Mouse (Mus musculus) activated CD4-positive, CD25-positive, alpha-beta regulatory T cell, adult 4 months (primary cell): ENCODE data around the gene Tfcp2. TPM values are rescaled to one million over a fixed set of nuclear protein-coding genes. Genes with fewer than 3 reads are reported as not detected.
"Not testable (repeated sequence)": the region's sequence is repeated elsewhere in the genome, so short reads cannot be mapped to it uniquely, and the experiment has no call there.

Experiments
- ATAC-seq: one replicate; pipeline ENCODE4 v1.8.0; 2017
- polyA plus RNA-seq, 2 experiments: library from polyadenylated mRNA; unstranded; fragments of 100-300 nt; shearing (Covaris generic); gene quantifications; one replicate each; pipeline ENCODE4 v1.2.1; 2017

Tfcp2 gene
- polyA plus RNA-seq, 2 experiments from 2014 or later: 4.1 to 4.3 TPM

DNA sequence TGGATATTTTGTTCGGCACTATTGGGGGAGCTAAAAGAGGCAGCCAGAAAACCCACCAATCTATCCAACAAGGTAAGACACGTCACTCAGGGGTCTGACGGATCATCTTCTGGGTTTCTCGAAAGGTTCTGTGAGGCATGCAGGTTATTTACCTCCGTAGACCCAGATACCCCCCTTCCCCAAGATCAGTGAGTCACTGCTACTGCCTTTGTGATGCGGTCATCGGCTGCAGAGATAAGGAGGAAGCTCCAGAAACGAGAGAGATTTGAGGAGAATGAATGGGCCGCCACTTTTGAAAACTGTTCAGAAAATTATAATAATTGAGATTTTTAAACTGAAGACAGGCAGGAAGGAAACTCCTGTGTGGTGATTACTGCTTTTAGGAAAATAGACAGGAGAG, 4.6 kb upstream of the Tfcp2 start:
- ATAC-seq: no peak

- no peak for ATAC-seq
These were observed 4.2 kb upstream of the Tfcp2 start for GRCm38 (mm10) chr15:100555965-100556364.

- ATAC-seq: no peak
These were observed 1.5 kb downstream of the Tfcp2 start for GRCm38 (mm10) chr15:100550280-100550679.

- ATAC-seq: not testable (repeated sequence)
These were observed 8.2 kb downstream of the Tfcp2 start for GRCm38 (mm10) chr15:100543651-100544030.

DNA sequence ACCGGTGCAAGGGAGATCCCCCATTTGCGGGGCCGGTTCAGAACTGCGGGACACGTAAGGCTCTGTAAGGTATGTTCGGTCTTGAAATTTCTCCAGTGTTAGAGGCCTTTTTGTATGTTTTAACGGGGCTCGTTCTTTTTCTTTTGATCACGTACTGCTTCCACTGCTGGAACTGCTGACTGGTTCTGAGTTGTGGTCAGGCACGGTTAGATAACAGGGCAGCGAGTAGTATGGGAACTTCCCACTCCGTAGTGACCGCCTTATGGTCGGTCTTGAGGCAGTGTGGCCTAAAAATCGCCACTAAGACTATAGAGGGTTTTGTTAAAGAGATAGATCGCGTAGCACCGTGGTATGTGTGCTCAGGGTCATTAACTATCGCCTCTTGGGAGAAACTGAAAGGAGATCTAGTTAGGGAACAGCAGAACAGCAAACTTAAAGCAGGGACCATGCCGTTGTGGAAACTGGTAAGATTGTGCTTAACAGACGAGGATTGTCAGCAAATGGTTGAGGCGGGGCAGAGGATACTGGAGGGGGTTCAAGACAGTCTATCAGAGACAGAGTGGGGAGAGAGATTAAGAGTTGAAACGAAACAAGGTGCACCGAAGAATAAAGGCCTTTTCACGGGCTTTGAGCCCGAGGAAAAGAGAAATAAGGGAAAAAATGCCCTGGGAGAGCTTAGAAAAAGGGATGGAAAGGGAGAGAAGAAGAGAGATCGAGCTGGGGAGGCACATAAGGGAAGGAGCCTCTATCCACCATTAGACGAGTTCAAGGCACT, 8.7 kb downstream of the Tfcp2 start:
- ATAC-seq: not testable (repeated sequence)

DNA sequence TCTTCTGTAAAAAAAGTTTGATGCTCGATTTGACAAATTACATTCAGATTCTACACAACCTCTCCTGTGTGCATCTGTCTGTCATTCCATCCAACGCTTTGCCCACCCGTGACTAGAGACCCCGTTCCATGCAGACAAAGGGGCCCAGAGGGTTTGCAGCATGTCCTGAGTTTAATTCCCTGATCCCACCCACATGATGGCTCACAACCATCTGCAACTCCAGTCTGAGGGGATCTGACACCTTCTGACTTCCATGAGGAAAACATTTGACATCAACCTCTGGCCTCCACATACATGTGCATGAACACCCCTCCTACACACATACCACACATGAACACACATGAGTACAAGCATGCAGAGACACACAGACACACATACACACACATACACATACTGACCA, 10.4 kb downstream of the Tfcp2 start:
- ATAC-seq: no peak

- not testable (repeated sequence) for ATAC-seq
These were observed 10.8 kb downstream of the Tfcp2 start for GRCm38 (mm10) chr15:100541001-100541400.

DNA sequence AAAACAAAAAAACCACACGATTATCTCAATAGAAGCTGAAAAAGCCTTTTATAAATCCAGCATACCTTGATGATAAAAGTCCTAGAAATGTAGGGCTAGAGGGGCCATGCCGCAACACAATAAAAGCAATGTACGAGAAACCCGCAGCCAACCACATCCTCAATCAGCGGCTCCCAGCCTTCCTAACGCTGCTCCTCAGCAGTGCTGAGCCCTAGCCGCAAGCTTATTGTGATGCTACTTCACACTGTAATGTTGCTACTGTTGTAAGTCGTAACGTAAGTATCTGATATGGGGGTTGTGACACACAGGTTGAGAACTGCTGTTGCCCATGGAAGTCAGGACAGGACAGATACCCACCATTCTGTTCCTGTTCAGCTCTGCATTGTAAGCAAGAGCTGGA, 12.4 kb downstream of the Tfcp2 start:
- ATAC-seq: no peak

GRCm38 (mm10) chr15:100537913-100538312, 13.9 kb downstream of the Tfcp2 start:
- no peak for ATAC-seq

DNA sequence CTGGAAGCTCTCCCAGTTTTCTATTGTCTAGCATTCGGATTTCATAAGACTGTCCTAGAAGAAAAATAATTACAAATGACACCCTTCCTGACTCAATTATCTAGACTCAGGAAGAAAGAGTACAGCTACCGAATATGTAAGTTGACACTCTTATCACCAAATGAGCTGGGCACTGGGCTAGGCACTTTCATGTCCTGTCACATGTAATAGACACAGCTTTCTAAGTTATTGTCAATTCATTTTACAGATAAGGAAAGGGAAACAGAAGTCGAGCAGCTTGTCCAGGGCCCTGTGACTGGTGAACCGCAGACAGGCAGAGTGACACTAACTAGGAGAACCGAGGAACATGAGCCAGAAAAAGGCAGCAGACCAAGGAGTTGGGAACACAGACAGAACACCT, 23.9 kb downstream of the Tfcp2 start:
- ATAC-seq: no peak

- no peak for ATAC-seq
These were observed 26.4 kb downstream of the Tfcp2 start for GRCm38 (mm10) chr15:100525405-100525804.

- ATAC-seq: no peak
These were observed 31.5 kb downstream of the Tfcp2 start for GRCm38 (mm10) chr15:100520306-100520705.

DNA sequence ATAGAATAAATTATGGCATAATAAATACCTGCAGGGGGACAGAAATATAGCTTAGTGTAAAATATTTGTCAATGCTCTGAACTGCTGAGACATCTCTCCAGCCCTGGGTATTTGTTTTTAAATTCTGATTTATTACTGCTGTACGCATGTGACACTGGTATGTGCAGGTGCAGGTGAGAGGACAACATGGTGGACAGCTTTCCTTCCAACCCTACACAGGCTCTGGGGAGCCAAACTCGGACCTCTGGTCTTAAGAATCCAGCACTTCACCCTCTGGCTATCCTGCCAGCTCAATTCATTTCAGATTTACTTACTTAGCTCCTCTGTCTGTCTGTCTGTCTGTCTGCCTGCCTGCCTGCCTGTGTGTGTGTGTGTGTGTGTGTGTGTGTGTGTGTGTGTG, 36.7 kb downstream of the Tfcp2 start:
- no peak for ATAC-seq

GRCm38 (mm10) chr15:100513387-100513786, 38.4 kb downstream of the Tfcp2 start:
- no peak for ATAC-seq

- no peak for ATAC-seq
These were observed 41.7 kb downstream of the Tfcp2 start for GRCm38 (mm10) chr15:100510072-100510471.

GRCm38 (mm10) chr15:100508454-100509167, 43.2 kb downstream of the Tfcp2 start:
- no peak for ATAC-seq

DNA sequence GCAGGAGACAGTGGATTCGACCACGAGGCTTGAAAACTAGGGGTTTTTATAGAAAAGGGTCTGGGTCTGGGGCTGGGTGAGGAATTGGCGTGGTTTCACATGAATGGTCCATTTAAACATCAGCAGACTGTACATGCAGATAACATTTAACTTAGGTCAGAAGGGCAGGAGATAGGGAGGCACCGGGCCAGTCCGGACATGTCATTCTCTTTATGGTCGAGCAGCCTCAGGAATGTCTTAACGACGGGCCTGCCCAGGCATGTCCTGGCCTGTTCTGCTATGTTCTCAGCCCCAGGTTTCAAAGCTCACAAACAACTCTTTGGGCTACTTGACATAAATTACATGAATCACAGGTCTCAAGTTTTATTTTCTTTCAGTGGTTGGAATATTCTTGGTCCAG, 52.3 kb downstream of the Tfcp2 start:
- not testable (repeated sequence) for ATAC-seq

- peak; percentile 95 for ATAC-seq
These were observed 56.7 kb downstream of the Tfcp2 start, which contains the start of gene Csrnp2 for GRCm38 (mm10) chr15:100495102-100495501. TSS of gene Csrnp2 (minus strand) at chr15:100495488.

DNA sequence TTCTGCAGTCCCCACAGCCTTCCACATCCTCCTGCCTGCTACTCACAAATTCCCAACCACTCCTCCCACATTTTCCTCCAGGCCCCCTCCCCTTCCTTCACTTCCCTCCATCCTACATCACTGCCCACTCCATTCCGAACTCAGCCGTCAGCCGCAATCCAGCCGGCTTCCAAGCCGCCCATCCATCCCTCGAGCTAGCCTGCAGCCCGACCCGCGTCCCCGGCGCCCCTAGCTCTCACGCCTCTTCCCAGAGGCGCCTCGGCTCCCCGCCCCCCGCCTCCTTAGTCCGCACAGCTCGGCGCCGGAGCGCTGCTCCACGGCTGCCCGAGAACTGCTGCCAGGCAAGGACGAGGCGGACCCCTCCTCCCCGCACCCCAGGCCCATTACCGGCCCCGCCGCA, 57.2 kb downstream of the Tfcp2 start:
- peak; percentile 28 for ATAC-seq

DNA sequence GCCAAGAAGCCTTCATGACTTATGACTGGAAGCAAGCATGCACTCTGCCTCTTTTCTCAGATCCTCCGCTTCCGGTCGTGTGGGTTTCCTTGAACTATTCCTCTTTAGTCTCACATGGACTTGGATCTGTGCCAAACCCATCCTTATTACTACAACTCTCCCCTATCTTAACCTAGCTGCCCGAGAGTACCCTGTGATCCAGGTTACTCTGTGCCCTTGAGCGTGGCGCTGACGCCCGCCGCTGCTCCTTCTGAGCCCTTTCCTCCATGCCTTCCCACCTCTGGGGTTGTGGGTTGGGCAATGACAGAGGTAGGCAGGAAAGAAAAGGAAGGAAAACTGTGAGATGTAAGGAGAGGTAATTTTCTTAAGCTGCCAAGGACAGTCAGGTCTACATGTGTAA, 59.8 kb downstream of the Tfcp2 start:
- no peak for ATAC-seq

DNA sequence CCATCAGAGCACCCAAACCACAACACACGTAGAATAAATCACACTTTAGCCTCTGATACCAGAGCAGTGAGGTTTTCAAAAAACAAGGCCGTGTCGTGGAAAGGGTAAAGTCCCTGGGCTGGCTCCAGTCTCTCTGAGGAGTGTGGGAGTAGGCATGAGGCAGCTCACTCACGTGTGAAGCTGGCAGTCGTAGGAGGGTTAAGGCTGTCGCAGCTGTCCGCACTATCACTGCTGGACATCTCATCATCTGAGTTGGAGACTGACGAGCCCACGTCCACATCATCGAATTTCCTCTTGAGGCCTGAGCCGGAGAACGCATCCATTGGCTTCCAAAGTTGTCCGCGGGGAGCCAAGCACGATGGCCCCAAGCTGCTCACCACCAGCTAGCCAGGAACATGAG, 62.5 kb downstream of the Tfcp2 start:
- ATAC-seq: no peak

DNA sequence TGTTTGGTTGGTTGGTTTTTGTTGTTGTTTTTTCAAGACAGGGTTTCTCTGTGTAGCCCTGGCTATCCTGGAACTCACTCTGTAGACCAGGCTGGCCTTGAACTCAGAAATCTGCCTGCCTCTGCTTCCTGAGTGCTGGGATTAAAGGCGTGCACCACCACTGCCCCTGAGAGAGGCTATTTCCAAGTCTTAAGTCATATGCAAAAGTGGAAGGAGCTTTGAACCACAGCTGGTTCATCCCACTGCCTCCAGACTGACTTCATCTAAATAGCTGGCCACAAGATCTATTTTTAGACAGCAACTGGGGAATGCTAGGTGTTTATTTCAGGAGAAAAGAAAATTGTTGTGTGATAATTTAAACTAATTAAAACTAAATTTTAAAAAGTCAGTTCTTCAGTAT, 63.5 kb downstream of the Tfcp2 start:
- ATAC-seq: not testable (repeated sequence)

DNA sequence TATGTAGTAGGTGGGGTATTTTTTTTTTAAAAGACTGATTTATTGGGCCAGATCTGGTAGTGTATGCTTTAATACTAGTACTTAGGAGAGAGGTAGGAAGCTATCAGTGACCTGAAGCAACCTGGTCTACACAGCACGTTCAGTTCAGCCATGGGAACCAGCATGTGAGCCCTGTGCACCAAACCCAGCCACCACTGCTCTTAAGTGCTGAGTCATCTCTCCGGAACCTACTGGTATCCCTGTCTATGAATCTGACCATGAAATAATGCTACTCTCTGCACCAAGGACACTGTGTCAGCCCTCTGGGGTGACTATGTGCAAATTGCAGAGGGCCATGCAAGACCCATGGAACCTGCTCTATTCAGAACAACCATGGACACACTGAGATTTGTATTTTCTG, 64.8 kb downstream of the Tfcp2 start:
- ATAC-seq: no peak

GRCm38 (mm10) chr15:100486450-100486849, 65.4 kb downstream of the Tfcp2 start:
- no peak for ATAC-seq
